Mouse (Mus musculus): ENCODE results near the gene Zfp871.
"Not testable (repeated sequence)": the region's sequence is repeated elsewhere in the genome, so short reads cannot be mapped to it uniquely, and the experiment has no call there.

Zfp871 gene

GRCm38 (mm10) chr17:32741057-32741456 lies 47.0 kb downstream of the Zfp871 start:
- DNase-seq (ENCODE audit: low read depth in 1 of 2, low spot score in 2 of 2), result no peak

GRCm38 (mm10) chr17:32738406-32738805 lies 49.7 kb downstream of the Zfp871 start:
- no peak for DNase-seq (ENCODE audit: low read depth in 1 of 2, low spot score in 2 of 2)

- DNase-seq (ENCODE audit: low read depth in 1 of 2, low spot score in 2 of 2), result no peak
These were observed 59.1 kb downstream of the Zfp871 start for GRCm38 (mm10) chr17:32729029-32729428.

DNA sequence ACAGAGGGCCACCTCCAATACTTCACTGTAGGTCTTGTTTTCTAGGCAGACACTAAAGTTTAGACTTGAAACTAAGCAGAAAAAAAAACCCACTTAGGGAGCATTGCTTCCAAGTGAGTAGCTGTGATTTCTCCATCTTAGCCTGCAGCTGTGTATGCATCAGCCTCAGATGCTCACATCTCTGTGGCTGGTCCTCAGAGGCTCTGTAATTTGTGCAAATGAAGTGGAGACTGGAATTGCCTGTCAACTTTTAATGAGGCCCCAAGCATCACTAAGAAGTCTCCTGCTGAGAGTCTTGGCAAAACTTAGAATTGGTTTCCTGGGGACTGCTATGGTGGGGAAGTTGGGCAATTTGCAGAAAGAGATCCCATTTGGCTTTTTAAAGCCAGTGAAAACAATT lies 61.7 kb downstream of the Zfp871 start:
- not testable (repeated sequence) for DNase-seq (ENCODE audit: low read depth in 1 of 2, low spot score in 2 of 2)

GRCm38 (mm10) chr17:32722771-32723170 lies 65.3 kb downstream of the Zfp871 start:
- no peak for DNase-seq (ENCODE audit: low read depth in 1 of 2, low spot score in 2 of 2)

DNA sequence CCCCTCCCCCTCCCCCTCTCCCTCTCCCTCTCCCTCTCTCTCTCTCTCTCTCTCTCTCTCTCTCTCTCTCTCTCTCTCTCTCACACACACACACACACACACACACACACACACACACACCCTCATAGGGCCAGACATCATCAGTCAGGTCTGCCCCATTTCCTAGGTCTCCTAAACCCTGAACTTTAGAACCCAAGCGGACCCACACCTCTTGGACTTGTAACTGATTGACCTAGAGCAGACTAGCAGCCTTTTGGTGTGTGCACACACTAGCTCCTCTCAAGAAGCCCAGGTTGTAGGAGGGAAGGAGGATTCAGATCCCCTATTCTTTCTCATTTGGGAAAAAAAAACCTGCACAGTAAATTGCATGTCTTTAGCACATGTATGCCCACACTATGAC lies 65.9 kb downstream of the Zfp871 start:
- not testable (repeated sequence) for DNase-seq (ENCODE audit: low read depth in 1 of 2, low spot score in 2 of 2)
